Comparison of ENCODE assay signal across 35 mouse cellular contexts in genomic region chr5:139801231-139801630, GRCm38 (mm10). TPM values are rescaled to one million over a fixed set of nuclear protein-coding genes. Genes with fewer than 3 reads are reported as not detected.
DNase-seq lines count a peak whose midpoint lies in the region; ATAC-seq and TF ChIP-seq lines count a peak whose summit lies in the region.
"Had no signal": no experiment of that assay in that cellular context is flagged by ENCODE, and none has a peak within 500 bp of the region (broad histone marks: within the 10 kb centered on the region; RNA-seq: fewer than 3 reads in every experiment).

No protein-coding gene starts in this region.

- H3K4me1 ChIP-seq in heart, embryonic 15.5 days (replicated peaks) = peaks cover 61% of the 10 kb centered on the region
- H3K4me1 ChIP-seq in heart, adult 2 months (ENCODE audit: control insufficient read depth, insufficient read depth, low read length) = peaks cover 16% of the 10 kb centered on the region
- peaks cover 46% of the 10 kb centered on the region for H3K4me1 ChIP-seq in midbrain, embryonic 12.5 days
- peaks cover 32% of the 10 kb centered on the region for H3K4me1 ChIP-seq in midbrain, embryonic 11.5 days (ENCODE audit: control insufficient read depth, insufficient read depth, low read length)
- peaks cover 52% of the 10 kb centered on the region for H3K4me1 ChIP-seq in liver, postnatal 0 days (ENCODE audit: insufficient read depth)

- no peak for TF ChIP-seq CTCF in heart, adult 2 months (IDR thresholded peaks at IDR 0.05)
- TF ChIP-seq CTCF in liver, postnatal 0 days (IDR thresholded peaks at IDR 0.05; ENCODE audit: low read depth) = no peak

- no peaks in the 10 kb centered on the region for H3K9me3 ChIP-seq in heart, embryonic 15.5 days (replicated peaks)
- H3K9me3 ChIP-seq in midbrain, embryonic 12.5 days = no peaks in the 10 kb centered on the region
- no peaks in the 10 kb centered on the region for H3K9me3 ChIP-seq in midbrain, embryonic 11.5 days (ENCODE audit: control insufficient read depth, low read length)
- no peaks in the 10 kb centered on the region for H3K9me3 ChIP-seq in liver, postnatal 0 days (ENCODE audit: low read length)
- H3K9me3 ChIP-seq: limb, embryonic 10.5 days; limb, embryonic 15.5 days; stomach, embryonic 15.5 days had no signal

- intact Hi-C loops in heart, postnatal 36 days (cut with DNase I) = no loop called here
- intact Hi-C loops in heart, adult 2 months (cut with DNase I) = no loop called here

- H3K27me3 ChIP-seq in heart, embryonic 15.5 days = no peaks in the 10 kb centered on the region
- H3K27me3 ChIP-seq in heart, adult 2 months (ENCODE audit: control insufficient read depth, insufficient read depth, low read length) = no peaks in the 10 kb centered on the region
- H3K27me3 ChIP-seq in midbrain, embryonic 12.5 days = peaks cover 17% of the 10 kb centered on the region; the same call in 1 of the 2 replicates
- no peaks in the 10 kb centered on the region for H3K27me3 ChIP-seq in midbrain, embryonic 11.5 days (ENCODE audit: control insufficient read depth, insufficient read depth, low read length)
- H3K27me3 ChIP-seq in liver, postnatal 0 days (ENCODE audit: insufficient read depth, low read length) = no peaks in the 10 kb centered on the region
- H3K27me3 ChIP-seq: limb, embryonic 15.5 days; stomach, embryonic 15.5 days had no signal

- H3K9ac ChIP-seq in heart, embryonic 15.5 days = no peak overlapping the region
- H3K9ac ChIP-seq in heart, adult 2 months (ENCODE audit: low read depth, low read length) = no peak overlapping the region
- H3K9ac ChIP-seq in midbrain, embryonic 12.5 days (replicated peaks) = 0 out of 2 replicates have a peak overlapping the region, but pooled peaks have one; percentile 35
- H3K9ac ChIP-seq in midbrain, embryonic 11.5 days (ENCODE audit: low read length) = no peak overlapping the region
- H3K9ac ChIP-seq in liver, postnatal 0 days (replicated peaks) = no peak overlapping the region
- H3K9ac ChIP-seq: hindbrain, embryonic 14.5 days; limb, embryonic 15.5 days; lung, embryonic 14.5 days; stomach, embryonic 15.5 days had no signal

- peaks cover 33% of the 10 kb centered on the region for H3K36me3 ChIP-seq in heart, embryonic 15.5 days
- no peaks in the 10 kb centered on the region; the same call in 1 of the 2 replicates for H3K36me3 ChIP-seq in heart, adult 2 months (ENCODE audit: control insufficient read depth, insufficient read depth, low read length)
- peaks cover 30% of the 10 kb centered on the region for H3K36me3 ChIP-seq in midbrain, embryonic 12.5 days
- peaks cover 3% of the 10 kb centered on the region; the same call in 1 of the 2 replicates for H3K36me3 ChIP-seq in midbrain, embryonic 11.5 days (ENCODE audit: control insufficient read depth, insufficient read depth, low read length)
- H3K36me3 ChIP-seq in liver, postnatal 0 days (replicated peaks; ENCODE audit: insufficient read depth, low read length) = peaks cover 60% of the 10 kb centered on the region

- H3K79me2 ChIP-seq in heart, adult 2 months (replicated peaks; ENCODE audit: control insufficient read depth, insufficient read depth, low read length) = peaks cover 3% of the 10 kb centered on the region; the same call in 1 of the 2 replicates

- H3K4me2 ChIP-seq in heart, embryonic 15.5 days = no peak overlapping the region
- no peak overlapping the region for H3K4me2 ChIP-seq in midbrain, embryonic 12.5 days (replicated peaks)
- no peak overlapping the region for H3K4me2 ChIP-seq in midbrain, embryonic 11.5 days
- H3K4me2 ChIP-seq in liver, postnatal 0 days (ENCODE audit: low read depth, low read length) = no peak overlapping the region
- H3K4me2 ChIP-seq: hindbrain, embryonic 14.5 days; limb, embryonic 15.5 days; lung, embryonic 14.5 days; stomach, embryonic 15.5 days had no signal

- H3K27ac ChIP-seq in heart, embryonic 15.5 days = peak overlapping the region; percentile 29; the same call in 1 of the 2 replicates
- H3K27ac ChIP-seq in heart, adult 2 months = no peak overlapping the region
- H3K27ac ChIP-seq in midbrain, embryonic 12.5 days (replicated peaks) = no peak overlapping the region
- H3K27ac ChIP-seq in midbrain, embryonic 11.5 days (ENCODE audit: low read depth, low read length) = no peak overlapping the region
- H3K27ac ChIP-seq in liver, postnatal 0 days (ENCODE audit: low read depth) = 0 out of 2 replicates have a peak overlapping the region, but pooled peaks have one; percentile 11
- H3K27ac ChIP-seq: hindbrain, embryonic 14.5 days; limb, embryonic 10.5 days; limb, embryonic 15.5 days; stomach, embryonic 15.5 days had no signal

- no peak for ATAC-seq in heart, embryonic 15.5 days (replicated peaks; ENCODE audit: insufficient number of reproducible peaks, insufficient read depth, low FRiP score, low read depth)
- ATAC-seq in midbrain, embryonic 12.5 days (ENCODE audit: low FRiP score, low read depth) = no peak
- ATAC-seq in midbrain, embryonic 11.5 days (ENCODE audit: low FRiP score) = no peak
- ATAC-seq in liver, postnatal 0 days = no peak
- ATAC-seq: forebrain, embryonic 16.5 days; intestine, postnatal 0 days had no signal

- TF ChIP-seq POLR2A in heart, adult 2 months (IDR thresholded peaks at IDR 0.05; ENCODE audit: insufficient read depth, low read depth, low read length) = no peak

- no peak overlapping the region for H3K4me3 ChIP-seq in heart, embryonic 15.5 days
- H3K4me3 ChIP-seq in heart, adult 2 months = no peak overlapping the region
- no peak overlapping the region for H3K4me3 ChIP-seq in midbrain, embryonic 12.5 days
- H3K4me3 ChIP-seq in midbrain, embryonic 11.5 days (ENCODE audit: low read depth, low read length) = no peak overlapping the region
- no peak overlapping the region for H3K4me3 ChIP-seq in liver, postnatal 0 days (ENCODE audit: low read depth, low read length)
- H3K4me3 ChIP-seq: erythroblast, embryonic 14.5 days; limb, embryonic 10.5 days; limb, embryonic 15.5 days; stomach, embryonic 15.5 days had no signal

- 75% methylated on average over 8 of the region's 8 CpGs for WGBS in heart, embryonic 15.5 days
- WGBS in heart, adult 2 months = 92% methylated on average over 8 of the region's 8 CpGs
- 96% methylated on average over 8 of the region's 8 CpGs for WGBS in midbrain, embryonic 12.5 days
- 95% methylated on average over 8 of the region's 8 CpGs for WGBS in midbrain, embryonic 11.5 days
- WGBS in liver, postnatal 0 days (ENCODE audit: insufficient replicate concordance) = 94% methylated on average over 8 of the region's 8 CpGs

- TF ChIP-seq EP300 in heart, adult 2 months (IDR thresholded peaks at IDR 0.05; ENCODE audit: insufficient read depth, low read depth, low read length) = no peak
- TF ChIP-seq EP300 in liver, postnatal 0 days (IDR thresholded peaks at IDR 0.05; ENCODE audit: low read depth) = no peak

- peak; percentile 90 for DNase-seq in heart, adult 11 months
- no peak for DNase-seq in heart, postnatal 36 days
- DNase-seq in heart, adult 2 months = no peak
- DNase-seq in midbrain, embryonic 11.5 days (ENCODE audit: low spot score, missing footprints) = no peak
- DNase-seq in liver, postnatal 0 days = no peak
- DNase-seq in Muller cell, postnatal 12 days (ENCODE audit: inconsistent ontology term) = no peak
- DNase-seq: adrenal gland, postnatal 14 days; cerebellum, adult 11 months; cerebellum, adult 9-10 months; cerebellum, postnatal 36 days; heart, postnatal 10 days; kidney, postnatal 14 days; layer of hippocampus, adult 9-11 months; lung, embryonic 14.5 days; lung, postnatal 14 days; midbrain, embryonic 14.5 days; right cerebral cortex, postnatal 25 days; thymus, adult 18-20 months; thymus, postnatal 25 days had no signal

RNA-seq across cellular contexts. Expression of gene Mafk, which starts 9.9 kb away (rescaled TPM):
- 10 to 100 TPM; 36.9 to 37.7 TPM for total RNA-seq in heart, postnatal 36 days (2021)
- polyA plus RNA-seq in heart, embryonic 15.5 days (2015; fragmentation: Nextera tagmentation; extraction: Ambion mirVana) = 19.1 and 23.0 TPM in 2 replicates
- total RNA-seq in heart, adult 2 months (2021) = 10 to 100 TPM; 33.2 to 34.1 TPM
- 22.8 and 23.6 TPM in 2 replicates for polyA plus RNA-seq in heart, adult 2 months (2012; rRNA removed)
- polyA plus RNA-seq in midbrain, embryonic 12.5 days (2016; fragmentation: Nextera tagmentation; extraction: Ambion mirVana) = 11.4 and 11.6 TPM in 2 replicates
- 5.0 and 5.1 TPM in 2 replicates for polyA plus RNA-seq in midbrain, embryonic 11.5 days (2014; fragmentation: Nextera tagmentation; extraction: Ambion mirVana)
- polyA plus RNA-seq in liver, postnatal 0 days (2015; fragmentation: Nextera tagmentation; extraction: Ambion mirVana) = 15.7 and 19.1 TPM in 2 replicates

RNA-seq across cellular contexts. Expression of gene Tmem184a, which starts 18.5 kb away (rescaled TPM):
- total RNA-seq in heart, postnatal 36 days (2021) = not detected
- polyA plus RNA-seq in heart, embryonic 15.5 days (2015; fragmentation: Nextera tagmentation; extraction: Ambion mirVana) = 0.18 and 1.9 TPM in 2 replicates
- under 1 TPM in 1 of 2 experiments, not detected in 1; 0.05 TPM for total RNA-seq in heart, adult 2 months (2021)
- 0.29 and 1.5 TPM in 2 replicates for polyA plus RNA-seq in heart, adult 2 months (2012; rRNA removed)
- 0.25 and 0.75 TPM in 2 replicates for polyA plus RNA-seq in midbrain, embryonic 12.5 days (2016; fragmentation: Nextera tagmentation; extraction: Ambion mirVana)
- 0.60 and 0.86 TPM in 2 replicates for polyA plus RNA-seq in midbrain, embryonic 11.5 days (2014; fragmentation: Nextera tagmentation; extraction: Ambion mirVana)
- polyA plus RNA-seq in liver, postnatal 0 days (2015; fragmentation: Nextera tagmentation; extraction: Ambion mirVana) = 3.0 and 3.2 TPM in 2 replicates
- total RNA-seq: neutrophil, adult 5-6 weeks had no signal
- polyA plus RNA-seq: hindbrain, embryonic 14.5 days had no signal

RNA-seq across cellular contexts. Expression of gene Gm26938, which starts 25.0 kb away (rescaled TPM):
- total RNA-seq in heart, postnatal 36 days (2021) = not detected
- polyA plus RNA-seq in heart, embryonic 15.5 days (2015; fragmentation: Nextera tagmentation; extraction: Ambion mirVana) = not detected in 2 replicates
- total RNA-seq in heart, adult 2 months (2021) = not detected
- polyA plus RNA-seq in heart, adult 2 months (2012; rRNA removed) = not detected in 2 replicates
- polyA plus RNA-seq in midbrain, embryonic 12.5 days (2016; fragmentation: Nextera tagmentation; extraction: Ambion mirVana) = not detected in 2 replicates
- polyA plus RNA-seq in midbrain, embryonic 11.5 days (2014; fragmentation: Nextera tagmentation; extraction: Ambion mirVana) = not detected in 2 replicates
- polyA plus RNA-seq in liver, postnatal 0 days (2015; fragmentation: Nextera tagmentation; extraction: Ambion mirVana) = not detected in 2 replicates
- total RNA-seq: adrenal gland, postnatal 14 days; gastrocnemius, adult 8-10 months; heart, postnatal 10 days; left cerebral cortex, postnatal 10 days; MEL; neutrophil, adult 5-6 weeks had no signal
- polyA plus RNA-seq: embryonic facial prominence, embryonic 14.5 days; erythroblast, embryonic 14.5 days; forebrain, embryonic 16.5 days; gonadal fat pad, adult 2 months; intestine, postnatal 0 days; kidney, embryonic 14.5 days; limb, embryonic 10.5 days; limb, embryonic 15.5 days; lung, embryonic 14.5 days; stomach, embryonic 15.5 days had no signal

RNA-seq across cellular contexts. Expression of gene Psmg3, which starts 25.5 kb away (rescaled TPM):
- 10 to 100 TPM in 1 of 2 experiments, 1 to 10 TPM in 1; 9.5 to 11.8 TPM for total RNA-seq in heart, postnatal 36 days (2021)
- polyA plus RNA-seq in heart, embryonic 15.5 days (2015; fragmentation: Nextera tagmentation; extraction: Ambion mirVana) = 33.2 and 39.2 TPM in 2 replicates
- 10 to 100 TPM in 1 of 2 experiments, 1 to 10 TPM in 1; 9.9 to 11.3 TPM for total RNA-seq in heart, adult 2 months (2021)
- 14.2 and 15.7 TPM in 2 replicates for polyA plus RNA-seq in heart, adult 2 months (2012; rRNA removed)
- 70.5 and 70.8 TPM in 2 replicates for polyA plus RNA-seq in midbrain, embryonic 12.5 days (2016; fragmentation: Nextera tagmentation; extraction: Ambion mirVana)
- 72.2 and 81.2 TPM in 2 replicates for polyA plus RNA-seq in midbrain, embryonic 11.5 days (2014; fragmentation: Nextera tagmentation; extraction: Ambion mirVana)
- polyA plus RNA-seq in liver, postnatal 0 days (2015; fragmentation: Nextera tagmentation; extraction: Ambion mirVana) = 28.8 and 29.1 TPM in 2 replicates

RNA-seq across cellular contexts. Expression of gene Ints1, which starts 25.8 kb away (rescaled TPM):
- 10 to 100 TPM; 40.4 to 42.7 TPM for total RNA-seq in heart, postnatal 36 days (2021)
- 12.6 and 20.6 TPM in 2 replicates for polyA plus RNA-seq in heart, embryonic 15.5 days (2015; fragmentation: Nextera tagmentation; extraction: Ambion mirVana)
- 10 to 100 TPM; 40.2 to 40.9 TPM for total RNA-seq in heart, adult 2 months (2021)
- 35.1 and 40.3 TPM in 2 replicates for polyA plus RNA-seq in heart, adult 2 months (2012; rRNA removed)
- 36.3 and 39.8 TPM in 2 replicates for polyA plus RNA-seq in midbrain, embryonic 12.5 days (2016; fragmentation: Nextera tagmentation; extraction: Ambion mirVana)
- 23.8 and 26.3 TPM in 2 replicates for polyA plus RNA-seq in midbrain, embryonic 11.5 days (2014; fragmentation: Nextera tagmentation; extraction: Ambion mirVana)
- polyA plus RNA-seq in liver, postnatal 0 days (2015; fragmentation: Nextera tagmentation; extraction: Ambion mirVana) = 5.6 and 6.4 TPM in 2 replicates

Comparison
In these comparisons a context has a peak if more than half of its experiments do, and no peak if none do; other contexts are left out.
1. H3K27ac ChIP-seq: peak in heart, embryonic 15.5 days (single experiment) and liver, postnatal 0 days (single experiment); none in heart, adult 2 months (single experiment), midbrain, embryonic 12.5 days (single experiment) and midbrain, embryonic 11.5 days (single experiment).